Mouse (Mus musculus): ENCODE measurements around the gene Caly.

The Caly gene

DNA sequence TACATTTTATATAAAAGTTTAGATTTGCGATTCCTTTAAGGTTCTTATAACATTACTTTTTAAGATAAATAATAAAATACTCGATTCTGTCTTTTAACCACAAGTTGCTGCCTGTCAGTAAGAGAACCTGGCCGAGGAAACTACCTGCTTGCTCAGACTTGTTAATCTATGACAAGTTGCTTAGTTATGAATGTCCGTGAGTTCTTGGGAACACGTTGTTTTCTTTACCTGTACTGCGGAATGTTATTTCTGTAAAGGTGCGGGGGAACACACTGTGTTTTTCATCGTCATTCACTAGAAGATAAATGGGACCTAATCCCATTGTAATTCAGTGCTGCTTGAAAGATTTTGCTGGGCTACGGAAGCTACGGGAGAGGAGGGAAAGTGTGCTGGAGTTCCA lies 8.3 kb upstream of the Caly start:
- DNase-seq (ENCODE audit: extremely low spot score, low read depth, low spot score), result no peak

DNA sequence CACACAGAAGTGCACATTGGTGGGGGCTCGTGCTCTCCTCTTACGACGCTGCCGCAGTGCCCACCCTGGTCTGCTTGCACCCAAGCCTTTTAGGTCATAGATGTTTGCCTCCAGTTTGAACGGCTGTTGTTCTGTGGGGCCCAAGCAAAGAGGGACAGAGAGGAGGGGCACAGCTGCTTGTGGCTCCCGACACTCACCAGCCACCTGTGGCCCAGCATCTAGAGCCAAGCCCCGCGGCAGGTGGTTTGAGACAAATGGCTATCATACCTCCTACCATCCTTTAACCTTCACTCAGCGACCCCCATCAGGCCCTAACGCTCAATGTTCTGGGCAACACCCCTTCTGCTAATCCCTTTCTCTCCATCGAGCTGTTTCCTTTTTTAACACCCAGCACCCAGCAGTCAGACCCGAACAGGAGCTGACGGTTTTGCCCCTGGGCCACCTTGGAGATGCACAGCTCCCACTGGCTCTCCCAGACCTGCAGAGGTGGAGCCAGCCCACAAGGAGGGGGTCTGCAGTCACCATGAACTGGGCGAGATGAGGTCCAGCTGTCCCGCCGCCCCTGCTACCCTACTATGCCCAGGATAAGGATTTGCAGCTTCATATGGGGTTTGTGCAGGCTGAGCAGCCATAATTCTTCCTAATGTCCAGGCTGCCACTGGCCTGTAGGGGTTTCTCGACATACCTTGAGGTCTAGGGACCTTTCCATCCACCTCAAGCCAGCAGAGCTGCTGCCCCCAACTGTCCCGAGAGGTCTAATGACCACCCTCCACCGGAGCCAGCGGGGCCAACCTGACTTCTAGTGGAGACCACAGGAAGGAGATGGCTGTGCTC lies 723 bp downstream of the Caly start:
- DNase-seq (ENCODE audit: extremely low spot score, low read depth, low spot score), result no peak

DNA sequence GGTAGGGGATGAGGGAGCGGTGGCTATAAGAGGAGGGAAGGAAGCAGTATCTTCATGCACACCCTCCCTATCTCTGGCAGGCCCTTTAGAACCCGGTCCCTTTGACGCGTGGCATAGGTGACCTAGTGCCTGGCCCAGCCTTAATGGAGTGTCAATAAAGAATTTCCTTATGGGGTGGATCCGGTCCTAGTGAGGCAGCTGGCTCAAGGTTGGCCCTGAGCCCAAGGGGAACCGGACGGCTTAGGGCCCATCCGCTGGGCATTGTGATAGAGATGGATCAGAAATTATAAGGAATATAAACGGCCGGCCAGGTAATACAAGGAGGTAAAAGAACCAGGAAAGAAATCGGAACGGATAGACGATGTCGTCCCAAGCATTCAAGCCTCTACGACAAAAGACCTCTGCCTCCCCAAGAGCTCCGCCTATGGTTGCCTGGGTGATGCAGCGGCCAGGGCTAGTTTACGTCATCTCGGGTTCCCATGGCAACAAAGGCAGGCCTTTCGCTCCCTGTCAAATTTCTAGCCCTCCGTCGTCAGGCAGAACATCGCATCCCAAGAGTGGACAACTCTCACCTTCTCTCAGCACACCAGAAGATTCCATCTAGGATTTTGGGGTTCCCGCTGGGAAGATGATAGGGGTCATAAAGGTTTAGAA lies 1.7 kb downstream of the Caly start:
- DNase-seq (ENCODE audit: extremely low spot score, low read depth, low spot score), result no peak

DNA sequence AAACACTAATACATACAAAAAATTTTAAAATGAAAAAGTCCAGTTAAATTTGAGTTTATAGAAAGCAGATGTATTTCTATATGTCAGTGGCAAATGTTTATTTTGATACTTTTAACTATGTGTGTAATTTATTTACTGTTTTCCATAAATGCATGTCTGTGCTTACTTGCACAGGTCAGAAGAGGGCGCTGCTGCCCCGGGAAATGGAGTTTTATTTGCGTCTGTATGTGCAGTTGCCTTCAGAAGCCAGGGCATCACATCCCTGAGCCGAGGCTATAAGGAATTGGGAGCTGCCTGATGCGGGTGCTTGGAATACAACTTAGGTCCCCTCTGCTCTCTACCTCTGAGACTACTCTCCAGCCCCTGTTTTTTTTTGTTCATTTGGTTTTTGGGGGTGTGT lies 3.6 kb downstream of the Caly start:
- DNase-seq (ENCODE audit: extremely low spot score, low read depth, low spot score), result no peak

DNA sequence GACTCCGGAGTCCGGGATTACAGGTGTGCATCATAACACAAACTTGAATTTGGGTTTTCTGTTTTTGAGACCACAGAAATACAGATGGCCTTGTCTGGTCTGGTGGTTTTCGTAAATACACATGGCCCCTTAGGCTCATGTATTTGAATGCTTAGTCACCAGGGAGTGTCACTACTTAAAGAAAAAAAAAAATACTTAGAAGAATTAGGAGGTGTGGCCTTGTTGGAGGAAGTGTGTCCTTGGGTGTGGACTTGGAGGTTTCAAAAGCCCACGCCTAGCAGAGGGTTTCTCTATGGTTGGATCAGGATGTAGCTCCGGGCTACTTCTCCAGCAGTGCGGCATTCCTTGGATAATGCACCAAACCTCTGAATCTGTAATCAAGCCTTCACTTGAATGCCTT lies 4.7 kb downstream of the Caly start:
- no peak for DNase-seq (ENCODE audit: extremely low spot score, low read depth, low spot score)

DNA sequence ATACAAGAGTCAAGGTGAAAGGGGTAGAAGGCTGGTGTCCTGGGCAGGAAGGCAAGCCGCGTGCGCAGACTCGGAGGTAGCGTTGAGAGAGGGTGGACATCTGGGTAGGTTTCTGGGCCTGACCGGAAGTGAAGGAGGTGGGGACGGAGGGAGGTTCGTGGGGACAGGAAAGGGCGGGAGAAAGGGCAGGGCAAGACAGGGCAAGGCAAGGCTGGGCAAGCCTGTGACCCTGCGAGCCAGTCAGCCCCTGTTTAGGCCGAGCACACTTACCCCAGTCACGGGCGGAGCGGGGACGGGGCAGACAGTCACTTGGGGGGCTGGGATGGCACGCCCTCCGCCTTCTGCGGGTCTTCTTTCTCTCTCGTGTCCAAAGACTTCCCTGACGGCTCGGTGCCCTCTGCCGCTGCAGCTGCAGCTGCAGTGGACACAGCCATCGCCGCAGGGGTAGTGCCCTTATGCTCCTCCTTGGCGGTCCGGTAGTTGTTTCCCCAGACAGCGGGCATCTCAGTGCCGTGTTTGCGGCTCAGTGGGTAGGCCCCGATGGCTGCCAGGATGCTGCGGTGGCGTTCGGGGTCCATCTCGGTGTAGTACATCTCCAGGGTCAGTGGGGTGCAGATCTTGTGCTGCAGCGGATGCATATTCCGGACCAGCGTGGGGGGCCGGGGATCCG lies 12.2 kb downstream of the Caly start:
- DNase-seq (ENCODE audit: extremely low spot score, low read depth, low spot score), result no peak

DNA sequence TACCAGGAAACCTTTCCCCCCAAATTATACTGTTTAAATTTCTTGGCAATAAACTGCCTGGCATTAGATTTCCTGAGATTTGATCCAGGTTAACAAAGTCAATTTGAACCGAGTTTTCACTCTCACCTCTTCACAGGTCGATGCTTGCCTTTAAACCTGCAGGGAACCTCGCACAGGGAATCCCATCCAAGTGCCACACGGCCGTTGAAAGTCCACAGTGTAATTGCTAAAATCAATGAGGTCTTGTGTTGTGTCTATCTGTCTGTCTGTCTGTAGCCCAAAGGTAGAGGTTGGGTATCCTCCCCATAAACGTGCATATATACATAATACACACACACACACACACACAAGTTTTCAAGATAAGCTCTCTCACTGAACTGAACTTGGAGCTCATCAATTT lies 15.0 kb downstream of the Caly start:
- no peak for DNase-seq (ENCODE audit: extremely low spot score, low read depth, low spot score)

DNA sequence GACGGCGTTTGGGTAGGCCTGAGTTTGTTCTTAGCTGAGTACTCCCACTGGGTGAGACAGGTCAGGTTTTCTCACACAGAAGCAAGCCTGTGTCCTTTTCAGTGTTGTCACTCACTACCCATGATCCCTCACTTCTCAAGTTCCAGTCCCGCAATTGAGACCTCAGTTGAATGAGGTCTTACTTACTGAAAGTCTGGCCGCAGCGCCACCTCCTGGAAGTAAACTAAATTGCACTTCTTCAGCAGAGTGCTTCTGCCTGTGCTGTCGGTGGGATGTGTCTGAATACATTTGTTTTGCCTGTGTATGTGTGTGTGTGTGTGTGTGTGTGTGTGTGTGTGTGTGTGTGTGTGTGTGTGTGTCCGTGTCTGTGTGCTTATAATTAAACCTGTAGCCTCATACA lies 19.3 kb downstream of the Caly start:
- DNase-seq (ENCODE audit: extremely low spot score, low read depth, low spot score), result no peak

DNA sequence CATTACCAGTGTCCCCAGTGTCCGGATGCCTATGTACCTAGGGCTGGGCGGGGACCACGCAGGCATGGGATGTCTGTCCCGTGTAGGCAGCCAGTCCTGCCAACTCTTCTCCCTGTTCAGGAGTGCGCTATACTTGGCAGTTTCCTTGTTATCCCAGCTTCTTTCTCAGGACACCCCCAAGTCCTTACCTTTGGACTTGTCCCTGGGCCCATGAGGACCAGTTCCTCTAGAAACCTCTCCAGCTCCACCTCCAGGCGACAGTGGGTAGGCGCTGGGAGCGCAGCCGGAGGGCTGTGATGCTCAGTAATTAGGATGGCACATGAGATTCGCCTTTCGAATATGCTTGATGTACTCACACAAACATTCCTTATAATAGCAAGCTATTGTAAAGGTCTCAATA lies 20.0 kb downstream of the Caly start:
- DNase-seq (ENCODE audit: extremely low spot score, low read depth, low spot score), result no peak

DNA sequence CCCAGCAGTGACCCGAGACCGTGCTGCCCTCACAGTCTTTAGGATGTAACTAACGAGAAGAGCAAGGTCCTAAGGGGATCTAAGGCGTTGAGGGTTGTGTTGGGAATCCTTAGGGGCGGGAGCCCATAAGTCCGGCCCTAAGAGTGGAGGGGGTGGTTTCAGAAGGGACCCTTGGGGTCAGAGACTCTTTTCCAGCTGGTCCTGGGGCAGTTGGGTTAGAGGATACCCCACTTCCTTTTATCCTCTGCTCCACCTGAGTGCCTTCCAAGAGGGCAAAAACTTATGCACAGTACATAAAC lies 20.6 kb downstream of the Caly start:
- DNase-seq (ENCODE audit: extremely low spot score, low read depth, low spot score), result no peak

DNA sequence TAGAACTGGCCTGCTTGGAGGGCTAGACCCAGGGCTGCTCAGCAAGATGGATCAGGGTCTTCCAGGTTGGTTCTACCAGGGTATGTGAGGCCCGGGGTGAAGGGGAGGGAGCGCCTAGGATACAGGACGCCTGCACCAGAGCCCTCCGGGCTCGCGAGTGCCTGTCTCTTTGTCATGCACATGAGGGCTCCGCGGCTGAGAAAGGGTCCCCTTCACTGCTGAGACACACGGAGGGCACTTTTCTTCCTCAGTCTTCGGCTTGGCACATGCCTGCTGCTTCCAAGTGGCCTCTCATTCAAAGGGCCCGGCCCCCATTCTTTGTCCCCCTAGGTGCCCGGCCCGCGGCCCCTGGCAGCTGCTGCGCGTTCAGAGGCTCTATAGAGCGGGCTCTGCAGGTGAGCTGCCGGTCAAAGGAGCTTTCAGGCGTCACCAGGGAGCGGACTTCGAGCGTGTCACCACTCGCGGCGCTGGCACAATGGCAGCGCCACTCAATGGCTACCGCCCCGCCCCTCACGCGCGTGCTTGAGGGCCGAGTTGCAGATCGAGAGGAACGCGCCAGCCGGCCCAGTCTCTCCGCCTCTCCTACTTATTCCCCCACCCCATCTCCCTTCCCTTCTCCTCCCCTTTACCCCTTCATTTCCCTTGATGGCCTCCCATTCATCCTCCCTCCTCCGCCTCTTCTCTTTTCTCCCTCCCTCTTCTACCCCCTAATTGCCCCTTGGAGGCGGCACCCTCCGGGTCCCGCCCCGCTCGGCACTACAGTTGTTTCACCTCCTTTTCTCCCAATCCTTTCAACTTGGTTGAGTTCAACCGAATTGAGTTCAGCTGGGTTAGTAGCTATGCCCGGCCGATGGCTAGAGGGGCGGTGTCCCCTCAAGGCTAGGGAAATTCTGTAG lies 21.2 kb downstream of the Caly start:
- DNase-seq (ENCODE audit: extremely low spot score, low read depth, low spot score), result no peak

DNA sequence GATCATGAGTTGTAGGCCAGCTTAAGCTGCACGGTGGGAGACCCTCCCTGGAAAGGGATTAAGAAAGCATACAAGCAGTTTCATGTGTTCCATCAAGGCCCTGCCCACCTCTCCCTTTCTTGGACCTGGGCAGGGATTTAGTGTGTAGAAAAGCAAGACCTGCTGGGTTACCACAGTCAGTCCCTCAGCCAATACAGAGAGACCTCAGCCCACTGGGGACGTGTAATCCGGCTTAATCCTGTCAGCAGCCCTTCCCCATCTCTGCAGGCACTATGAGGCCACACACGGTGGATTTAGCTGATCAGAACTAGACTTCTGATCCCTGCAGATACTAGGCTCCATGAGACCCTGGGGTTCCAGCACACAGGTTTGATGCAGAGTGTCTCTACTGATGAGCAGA lies 22.7 kb downstream of the Caly start:
- no peak for DNase-seq (ENCODE audit: extremely low spot score, low read depth, low spot score)

DNA sequence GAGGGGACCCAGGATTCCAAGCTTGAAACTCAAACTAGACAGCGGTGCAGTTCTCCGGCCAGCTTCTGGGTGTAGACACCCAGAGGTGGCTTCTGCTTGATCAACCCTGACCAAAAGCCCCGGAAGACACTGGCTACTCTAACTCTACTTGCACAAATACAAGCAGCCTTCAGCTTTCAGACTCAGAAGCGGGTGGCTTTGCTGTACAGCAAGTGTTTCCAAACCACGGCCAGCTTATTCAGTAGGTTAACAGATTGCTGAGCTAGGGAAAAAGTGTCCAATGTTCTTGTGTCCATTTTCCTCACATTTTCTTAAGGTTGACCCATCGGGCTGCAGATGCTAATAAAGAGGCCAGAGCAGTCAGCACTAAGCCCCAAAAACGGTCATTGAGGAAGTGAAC lies 23.8 kb downstream of the Caly start:
- no peak for DNase-seq (ENCODE audit: extremely low spot score, low read depth, low spot score)

DNA sequence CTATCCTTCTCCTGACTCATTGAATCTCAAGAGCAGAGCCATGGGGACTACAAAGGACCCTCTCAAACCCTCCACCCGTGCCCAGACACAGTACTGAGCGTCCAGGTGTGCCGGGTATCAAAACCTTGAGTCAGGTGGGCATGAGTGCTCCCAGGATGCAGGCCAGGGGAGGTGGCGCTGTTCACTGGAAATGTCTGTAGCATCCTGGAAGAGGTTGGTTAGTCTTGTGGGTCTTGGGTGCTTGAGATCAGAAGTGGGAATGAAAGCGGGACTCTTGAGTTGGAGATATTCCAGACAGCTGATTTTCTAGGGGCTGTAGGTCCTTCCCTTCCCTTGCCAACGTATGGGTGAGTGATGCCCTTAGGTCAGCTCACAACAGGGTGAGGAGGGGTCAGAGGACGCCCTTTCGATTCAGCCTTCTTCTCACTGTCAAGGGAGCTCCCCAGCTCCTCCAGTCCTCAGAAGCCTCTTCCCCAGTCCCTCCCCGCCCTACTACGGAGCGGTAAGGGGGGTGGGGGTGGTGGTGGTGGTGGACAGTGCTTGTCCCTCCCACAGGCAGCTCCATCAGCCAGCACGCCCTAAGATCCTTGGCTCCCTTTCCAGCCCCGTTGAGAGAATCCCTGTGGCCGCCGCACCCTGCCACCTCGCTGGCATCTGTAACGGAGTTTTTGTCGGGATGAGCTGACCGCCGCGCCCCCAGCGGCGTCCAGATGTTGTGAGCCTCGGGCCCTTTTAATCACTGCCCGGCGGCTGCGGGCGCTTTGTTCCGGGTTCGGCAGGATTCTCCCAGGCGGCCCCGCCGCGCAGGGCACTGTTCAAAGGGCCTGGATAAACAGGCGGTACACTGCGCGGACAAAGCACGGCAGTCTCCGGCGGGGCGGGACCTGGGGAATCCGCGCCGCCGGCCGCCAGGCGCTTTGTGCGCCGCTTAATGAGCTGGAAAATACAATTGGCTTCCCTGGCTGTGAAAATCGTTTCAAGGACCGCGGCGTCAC lies 24.6 kb downstream of the Caly start:
- DNase-seq (ENCODE audit: extremely low spot score, low read depth, low spot score), result no peak

DNA sequence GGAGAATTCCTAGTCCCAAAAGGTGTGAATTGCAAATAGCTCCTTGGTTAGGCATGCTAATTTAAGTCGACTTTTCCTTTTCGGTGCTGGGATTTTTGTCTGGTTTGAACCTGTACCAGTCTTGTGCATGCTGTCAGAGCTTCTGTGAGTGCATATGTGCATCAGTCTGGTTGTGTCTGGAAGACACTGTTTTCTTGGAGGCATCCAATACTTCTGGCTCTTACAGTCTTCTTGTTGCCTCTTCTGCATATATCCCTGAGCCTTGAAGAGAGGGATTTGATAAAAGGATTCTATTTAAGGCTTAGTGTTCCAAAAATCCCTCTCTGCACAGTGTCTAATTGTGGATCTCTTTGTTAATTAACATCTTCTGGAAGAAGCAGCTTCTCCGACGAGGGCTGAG lies 28.2 kb downstream of the Caly start:
- no peak for DNase-seq (ENCODE audit: extremely low spot score, low read depth, low spot score)

DNA sequence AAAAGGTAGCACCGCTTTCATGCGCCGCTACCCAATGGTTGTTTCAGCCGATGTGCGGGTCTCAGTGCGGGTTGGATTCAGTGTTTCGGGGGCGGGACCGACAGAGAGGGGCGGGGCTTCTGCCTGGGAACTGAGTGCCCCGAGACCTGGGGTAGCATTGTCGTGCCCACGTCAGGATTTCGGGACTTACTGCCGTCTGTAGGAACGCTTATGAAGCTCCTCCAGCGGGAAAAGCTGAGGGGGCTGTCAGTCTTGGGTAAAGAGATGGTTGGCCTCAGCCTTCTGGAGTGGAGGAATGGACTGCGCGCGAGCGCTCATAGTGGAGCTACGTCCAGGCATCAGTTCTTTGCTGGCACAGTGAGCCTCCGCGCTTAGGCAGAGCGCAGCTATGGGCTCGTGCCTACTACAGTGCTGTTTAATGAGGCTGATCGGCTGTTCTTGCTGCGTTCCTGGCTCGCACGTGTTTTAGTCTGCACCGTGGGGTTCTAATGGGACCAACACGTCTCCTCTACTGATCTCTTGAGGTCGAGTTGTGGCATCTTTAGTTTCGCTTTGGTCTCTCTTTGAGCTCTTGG lies 33.1 kb downstream of the Caly start:
- DNase-seq (ENCODE audit: extremely low spot score, low read depth, low spot score), result no peak

DNA sequence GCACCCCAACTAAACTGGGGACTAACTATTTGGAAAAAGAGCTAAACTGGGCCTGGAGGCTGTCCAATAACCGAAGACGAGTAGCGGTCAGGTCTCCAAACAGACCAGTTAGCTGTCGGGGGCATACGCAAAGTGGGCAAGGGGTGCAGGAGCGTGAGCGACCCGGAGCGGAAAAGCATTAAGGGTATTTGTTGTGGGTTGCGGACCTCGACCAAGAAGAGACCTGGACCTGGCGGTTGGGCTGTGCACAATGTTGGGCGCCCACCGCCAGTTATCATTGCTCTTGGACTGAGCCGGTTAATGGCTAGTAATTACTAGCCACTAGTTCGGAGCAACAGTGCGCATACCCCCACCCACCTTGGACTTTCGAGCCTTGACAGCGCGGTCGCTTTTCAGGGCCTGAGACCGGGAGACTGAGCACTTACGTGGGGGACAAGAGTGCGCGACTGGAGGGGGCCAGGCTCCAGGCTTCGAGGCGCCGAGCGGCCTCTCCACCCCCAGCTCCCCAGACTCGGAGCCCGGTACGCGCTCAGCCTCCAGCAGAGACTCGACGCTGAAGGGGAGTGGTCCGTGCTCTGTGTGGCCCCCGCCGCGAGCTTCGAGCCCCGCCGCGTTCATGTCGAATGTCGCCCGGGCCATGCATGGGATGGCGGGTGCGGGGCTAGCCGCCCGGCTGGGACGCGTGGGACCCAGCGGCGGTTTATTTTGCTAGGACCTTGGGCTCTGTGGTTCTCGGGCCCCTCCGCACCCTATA lies 33.8 kb downstream of the Caly start, which contains the start of gene Msx3:
Msx3 (minus strand) TSS at position 729 of the 754 bp plus-strand sequence.
- DNase-seq (ENCODE audit: extremely low spot score, low read depth, low spot score), result no peak

DNA sequence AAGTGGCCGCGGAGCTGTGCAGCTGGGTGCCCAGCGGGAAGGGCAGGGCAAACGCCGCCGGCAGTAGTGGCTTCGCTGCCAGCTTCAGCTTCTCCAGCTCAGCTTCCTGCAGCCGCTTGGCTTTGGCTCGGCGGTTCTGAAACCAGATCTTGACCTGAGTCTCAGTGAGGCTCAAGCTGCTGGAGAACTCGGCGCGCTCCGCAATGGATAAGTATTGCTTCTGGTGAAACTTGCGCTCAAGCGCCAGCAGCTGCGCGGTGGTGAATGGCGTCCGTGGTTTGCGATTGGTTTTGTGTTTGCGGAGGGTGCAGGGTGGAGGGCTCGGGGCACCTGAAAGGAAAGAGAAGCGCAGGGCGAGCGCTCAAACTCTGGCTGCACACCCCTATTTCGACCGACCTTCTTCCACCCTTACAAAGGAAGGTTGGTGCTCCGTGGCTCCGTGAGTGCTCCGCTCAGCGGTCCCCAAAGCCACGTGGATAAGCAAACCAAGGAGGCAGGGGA lies 34.5 kb downstream of the Caly start:
- no peak for DNase-seq (ENCODE audit: extremely low spot score, low read depth, low spot score)

DNA sequence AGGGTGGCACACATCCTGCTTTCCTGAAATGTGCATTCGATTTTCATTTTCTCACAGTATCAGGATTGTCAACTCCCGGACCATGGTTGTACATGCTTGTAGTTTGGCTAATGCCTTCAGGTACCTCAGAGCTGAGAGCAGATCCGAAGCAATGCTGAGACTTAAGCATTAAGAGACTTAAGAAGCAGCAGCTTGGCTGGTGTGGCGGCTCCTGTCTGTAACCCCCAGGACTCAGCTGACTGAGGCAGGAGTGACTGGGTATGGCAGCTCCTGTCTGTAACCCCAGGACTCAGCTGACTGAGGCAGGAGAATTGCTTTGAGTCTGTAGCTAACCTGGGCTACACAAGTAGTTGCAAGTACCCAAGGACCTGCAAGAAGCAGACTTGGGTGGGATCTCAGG lies 36.8 kb downstream of the Caly start:
- DNase-seq (ENCODE audit: extremely low spot score, low read depth, low spot score), result no peak
